Mouse (Mus musculus): ENCODE measurements at regions not wholly inside any gene's neighbourhood (a gene's known extent, or its start where the extent isn't known, plus 50 kb on each side); places are given as distances from the start of the nearest gene placed in this dataset.
A peak's percentile ranks its signal among the peaks of the same experiment; 100 is the strongest.

GRCm38 (mm10) chr1:193750929-193751328, 380.8 kb upstream of the Camk1g start:
- DNase-seq: no peak

GRCm38 (mm10) chr1:193747426-193747960, 377.4 kb upstream of the Camk1g start:
- no peak for DNase-seq

- DNase-seq: no peak
These were observed 372.6 kb upstream of the Camk1g start for GRCm38 (mm10) chr1:193742688-193743087.

- no peak for DNase-seq
These were observed 368.7 kb upstream of the Camk1g start for GRCm38 (mm10) chr1:193738821-193739220.

GRCm38 (mm10) chr1:193735949-193736518, 365.9 kb upstream of the Camk1g start:
- DNase-seq: no peak

- no peak for DNase-seq
These were observed 364.1 kb upstream of the Camk1g start for GRCm38 (mm10) chr1:193734014-193734763.

- no peak for DNase-seq
These were observed 363.3 kb upstream of the Camk1g start for GRCm38 (mm10) chr1:193733402-193733801.

- DNase-seq: no peak
These were observed 362.0 kb upstream of the Camk1g start for GRCm38 (mm10) chr1:193732113-193732512.

GRCm38 (mm10) chr1:193721850-193722249, 351.8 kb upstream of the Camk1g start:
- DNase-seq: no peak

GRCm38 (mm10) chr1:193720420-193720851, 350.3 kb upstream of the Camk1g start:
- DNase-seq: no peak

GRCm38 (mm10) chr1:193715328-193715727, 345.2 kb upstream of the Camk1g start:
- no peak for DNase-seq

- DNase-seq: no peak
These were observed 344.5 kb upstream of the Camk1g start for GRCm38 (mm10) chr1:193714631-193715030.

GRCm38 (mm10) chr1:193705205-193705604, 335.1 kb upstream of the Camk1g start:
- peak; percentile 2 to 8 for DNase-seq

GRCm38 (mm10) chr1:193702707-193703419, 332.8 kb upstream of the Camk1g start:
- peak; percentile 14 to 26 for DNase-seq

GRCm38 (mm10) chr1:193700217-193700616, 330.1 kb upstream of the Camk1g start:
- DNase-seq: no peak

- DNase-seq: peak; percentile 33 to 75
These were observed 328.6 kb upstream of the Camk1g start for GRCm38 (mm10) chr1:193698603-193699266.

- no peak for DNase-seq
These were observed 327.8 kb upstream of the Camk1g start for GRCm38 (mm10) chr1:193697857-193698256.

GRCm38 (mm10) chr1:193697001-193697400, 326.9 kb upstream of the Camk1g start:
- peak; percentile 20 for DNase-seq

- DNase-seq: peak; percentile 51 to 57
These were observed 322.9 kb upstream of the Camk1g start for GRCm38 (mm10) chr1:193692991-193693390.

- no peak for DNase-seq
These were observed 319.5 kb upstream of the Camk1g start for GRCm38 (mm10) chr1:193689601-193690000.

GRCm38 (mm10) chr1:193682917-193683316, 312.8 kb upstream of the Camk1g start:
- no peak for DNase-seq

GRCm38 (mm10) chr1:193678448-193678847, 308.4 kb upstream of the Camk1g start:
- no peak for DNase-seq

GRCm38 (mm10) chr1:193673236-193673830, 303.2 kb upstream of the Camk1g start:
- peak; percentile 27 to 67 for DNase-seq

Data from kidney, adult 8-10 months (tissue).